Mouse (Mus musculus) testis, postnatal 14 days (tissue): Measurements from ENCODE around the gene Prune2.

ENCODE experiments used
- DNase-seq: peaks from one replicate; pipeline ENCODE4 v3.0.0; 2021; ENCODE audit warnings: low spot score

Prune2 gene

GRCm38 (mm10) chr19:17006220-17006907 lies 50.4 kb downstream of the Prune2 start:
- no peak for DNase-seq

DNA sequence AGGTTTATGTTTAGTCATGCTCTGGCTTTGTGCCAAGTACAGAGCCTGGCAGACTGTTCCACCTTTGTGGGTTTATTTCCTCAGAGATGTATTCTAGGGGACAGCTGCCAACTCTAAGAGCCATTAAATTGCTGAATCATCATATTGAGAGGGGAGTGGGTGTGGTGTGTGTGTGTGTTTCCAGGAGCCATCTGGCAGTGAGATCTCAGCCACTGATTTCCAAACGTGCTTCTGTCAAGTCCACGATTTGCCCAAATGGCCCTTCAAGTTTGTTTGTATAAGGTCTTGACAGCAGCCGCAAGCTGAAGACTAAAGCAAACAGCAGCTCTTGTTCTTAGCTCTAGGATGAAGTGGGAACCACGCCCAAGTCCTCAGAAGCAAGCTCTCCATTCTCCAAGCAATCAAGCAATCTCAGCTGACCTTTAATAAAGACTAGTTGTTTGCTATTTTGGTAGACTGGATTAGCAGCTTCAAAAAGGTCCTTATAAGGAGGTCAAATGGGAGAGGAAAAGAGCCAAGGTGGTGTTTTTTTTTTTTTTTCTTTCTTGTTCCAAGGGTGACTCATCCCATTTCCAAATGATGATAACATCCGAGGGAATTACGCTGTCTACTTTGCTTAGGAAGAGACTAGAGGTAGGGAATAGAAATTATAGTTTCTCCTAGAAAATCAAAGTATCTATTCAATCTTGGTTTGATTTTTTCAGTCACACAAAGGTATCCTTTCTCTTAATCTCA lies 55.5 kb downstream of the Prune2 start:
- DNase-seq, result no peak

GRCm38 (mm10) chr19:17013085-17013484 lies 57.2 kb downstream of the Prune2 start:
- no peak for DNase-seq

- no peak for DNase-seq
Observed at GRCm38 (mm10) chr19:17014337-17015124, 58.6 kb downstream of the Prune2 start.

DNA sequence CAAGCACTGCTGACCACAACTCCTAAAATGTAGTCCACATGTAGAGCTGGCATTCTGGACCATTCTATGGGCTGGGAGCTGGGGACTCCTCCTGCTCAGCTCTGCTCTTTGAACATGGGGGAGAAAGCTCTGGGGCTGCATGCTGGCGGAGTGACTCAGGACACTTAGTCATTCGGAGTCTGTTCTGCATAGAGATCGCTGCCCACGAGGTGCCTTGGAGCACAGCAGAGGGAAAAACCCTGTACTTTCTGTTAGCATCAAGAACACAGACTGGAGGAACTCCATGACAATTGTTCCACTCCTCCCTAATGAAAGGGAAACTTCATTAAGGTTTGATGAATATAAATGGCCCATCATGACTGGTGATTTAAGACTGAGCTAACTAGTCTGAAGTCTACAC lies 68.8 kb downstream of the Prune2 start:
- no peak for DNase-seq

GRCm38 (mm10) chr19:17030276-17030675 lies 74.4 kb downstream of the Prune2 start:
- peak; percentile 20 for DNase-seq

DNA sequence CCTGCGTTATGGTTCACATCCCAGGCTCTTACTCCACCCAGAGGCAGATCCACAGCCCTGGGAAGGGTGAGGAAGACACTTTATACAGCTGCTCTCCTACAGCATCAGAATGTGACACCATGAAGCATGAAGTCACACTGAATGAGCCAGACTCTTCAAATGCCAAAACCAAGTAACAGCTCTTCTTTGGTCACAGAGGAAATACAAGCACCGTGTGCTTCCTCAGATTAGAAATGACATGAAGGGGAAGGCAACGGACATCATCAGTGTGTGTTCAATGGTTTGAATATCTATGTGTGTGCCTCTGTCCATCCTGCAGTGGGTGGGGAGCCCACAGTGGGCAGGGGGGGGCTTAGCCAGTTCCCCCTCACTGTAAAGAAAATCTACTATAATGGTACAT lies 76.4 kb downstream of the Prune2 start:
- no peak for DNase-seq

- DNase-seq, result no peak
Observed at GRCm38 (mm10) chr19:17046961-17047360, 91.0 kb downstream of the Prune2 start.

DNA sequence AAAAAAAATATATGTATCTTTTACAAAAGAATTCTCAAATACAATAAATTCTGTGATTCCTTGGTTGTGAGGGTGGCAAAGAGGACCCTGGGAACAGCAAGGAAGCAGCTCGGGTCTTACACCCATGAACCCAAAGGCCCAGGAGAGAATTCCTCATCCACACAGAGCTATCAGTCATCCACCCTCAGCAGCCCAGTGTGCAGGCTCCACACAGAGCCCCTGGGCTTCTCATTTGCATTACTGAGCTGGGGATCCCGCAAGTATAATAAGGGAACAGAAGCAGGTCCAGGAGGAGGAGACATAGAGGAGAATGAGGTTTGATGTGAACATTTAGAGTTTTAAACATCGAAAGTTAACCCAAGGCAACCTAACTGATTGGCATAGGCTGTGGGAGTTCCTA lies 100.0 kb downstream of the Prune2 start:
- DNase-seq, result no peak

DNA sequence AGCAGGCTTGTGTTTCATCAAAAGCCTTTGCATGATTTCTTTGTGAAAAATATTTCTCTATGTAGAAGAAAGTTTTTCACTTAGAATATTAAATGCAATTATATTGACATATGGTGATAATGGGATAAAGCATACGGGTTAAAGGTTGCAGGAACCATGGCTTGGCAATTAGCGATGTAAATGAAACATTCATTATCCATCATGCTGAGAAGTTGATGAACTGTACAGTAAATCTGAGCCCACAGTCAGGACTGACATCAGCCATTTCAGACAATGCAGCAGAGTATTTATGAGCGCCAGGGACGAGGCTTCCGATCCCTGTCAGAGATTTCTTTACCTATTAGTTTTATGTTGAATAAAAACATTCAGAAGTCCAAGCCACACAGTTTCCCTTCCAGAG lies 104.2 kb downstream of the Prune2 start:
- no peak for DNase-seq

- DNase-seq, result no peak
Observed at GRCm38 (mm10) chr19:17064421-17064820, 108.5 kb downstream of the Prune2 start.

DNA sequence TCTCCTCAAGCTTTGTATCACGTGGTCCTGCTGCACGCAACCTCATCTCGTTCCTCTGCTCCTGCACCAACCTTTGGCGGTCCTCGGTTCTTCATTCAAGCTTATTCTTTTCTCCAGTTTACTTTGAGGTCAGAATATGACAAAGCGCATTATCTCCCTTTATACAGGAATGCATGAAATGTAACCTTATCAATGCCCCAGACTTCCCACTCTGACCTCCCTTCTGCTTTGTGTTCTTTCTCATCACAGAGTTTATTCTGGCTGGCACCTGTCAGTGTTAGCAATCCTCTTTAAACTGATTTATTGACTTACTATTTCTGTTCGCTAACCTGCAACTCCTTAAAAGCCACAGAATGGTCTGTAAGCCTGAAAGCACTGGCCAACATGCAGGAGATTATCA lies 113.1 kb downstream of the Prune2 start:
- DNase-seq, result no peak

GRCm38 (mm10) chr19:17071205-17071604 lies 115.3 kb downstream of the Prune2 start:
- DNase-seq, result no peak

DNA sequence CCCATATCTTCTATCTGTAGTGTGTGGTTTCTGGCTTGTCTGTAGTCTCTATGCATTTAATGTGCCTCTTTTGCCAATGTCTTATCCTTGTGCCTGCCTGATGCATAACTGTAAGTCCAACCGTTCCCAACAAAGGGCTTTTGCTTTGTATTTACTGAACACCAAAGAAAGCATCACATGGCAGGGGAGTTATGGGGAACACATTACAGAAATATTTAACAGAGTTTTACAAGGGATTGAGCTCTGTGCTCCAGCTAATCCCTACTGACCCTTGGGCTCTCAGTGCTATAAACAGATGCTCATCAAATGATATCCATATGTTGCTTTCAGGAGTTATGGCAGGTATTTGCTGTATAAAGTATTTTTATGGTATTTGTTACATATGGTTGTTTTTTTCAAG lies 116.3 kb downstream of the Prune2 start:
- DNase-seq, result no peak

DNA sequence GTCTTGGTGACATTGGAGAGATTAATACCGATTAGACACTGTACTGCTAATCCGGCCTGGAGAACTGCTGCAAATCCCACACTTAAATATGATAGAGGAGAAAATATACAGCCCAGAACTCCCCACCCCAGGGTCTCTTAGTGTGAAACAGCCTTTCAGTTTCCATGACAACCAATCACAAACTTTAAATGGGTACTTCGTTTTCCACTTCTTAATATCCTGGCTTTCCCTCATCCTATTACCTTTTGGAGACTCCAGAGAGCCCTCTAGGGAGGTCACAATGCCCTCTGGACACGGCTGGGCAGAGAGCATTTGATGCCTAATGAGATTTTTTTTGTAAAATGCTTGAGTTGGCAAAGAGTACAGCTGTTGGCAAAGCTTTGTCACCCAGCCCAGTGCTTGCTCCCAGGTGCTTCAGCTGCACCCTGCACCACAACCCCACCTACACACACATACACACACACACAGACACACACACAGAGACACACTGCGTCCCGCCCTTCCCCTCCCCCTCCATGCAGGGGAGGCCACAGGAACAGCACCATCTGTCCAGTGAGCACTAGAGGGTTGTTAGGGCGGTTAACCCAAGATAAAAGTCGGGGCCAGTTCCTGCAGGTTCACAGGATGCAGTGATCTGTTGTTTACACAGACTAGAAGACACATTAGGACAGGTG lies 122.9 kb downstream of the Prune2 start:
- DNase-seq, result no peak

- DNase-seq, result no peak
Observed at GRCm38 (mm10) chr19:17081382-17081781, 125.5 kb downstream of the Prune2 start.

- DNase-seq, result no peak
Observed at GRCm38 (mm10) chr19:17094067-17094466, 138.1 kb downstream of the Prune2 start.

- DNase-seq, result no peak
Observed at GRCm38 (mm10) chr19:17096338-17096737, 140.4 kb downstream of the Prune2 start.

DNA sequence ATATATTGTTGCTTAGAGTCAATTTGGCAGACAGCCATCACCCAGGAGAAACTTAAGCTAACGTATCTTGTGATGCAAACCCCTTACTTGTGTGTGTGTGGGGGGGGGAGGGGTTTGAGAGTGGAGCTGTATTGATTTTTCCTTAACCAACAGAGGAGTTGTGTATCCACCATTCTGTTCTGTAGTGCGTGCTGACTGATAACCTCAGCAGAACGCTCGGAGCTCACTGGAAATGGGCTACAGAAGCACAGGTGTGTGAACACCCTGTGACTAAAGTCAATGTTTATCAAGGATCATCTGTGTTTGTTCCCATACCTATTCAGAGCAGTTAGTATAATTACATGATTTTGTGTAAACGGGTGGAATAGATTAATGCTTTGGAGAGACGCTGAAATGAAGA lies 141.3 kb downstream of the Prune2 start:
- DNase-seq, result no peak

DNA sequence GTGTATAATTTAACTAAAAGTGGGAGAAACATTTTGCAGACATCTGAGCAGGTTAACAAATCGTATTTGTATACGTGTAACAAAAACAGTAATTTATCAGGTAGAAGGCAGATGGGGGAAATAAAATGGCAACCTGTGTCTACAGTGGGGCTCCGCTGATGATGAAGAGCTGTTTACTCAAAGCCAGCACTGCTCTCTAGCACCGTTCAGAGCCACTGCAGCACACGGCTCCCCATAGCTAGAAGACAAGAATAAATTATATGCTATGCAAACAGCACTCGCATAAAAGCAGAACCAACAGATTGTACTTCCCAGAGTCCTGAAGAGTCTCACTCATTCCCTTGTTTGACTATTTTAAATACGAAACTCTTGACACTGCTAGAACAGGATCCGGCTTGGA lies 152.9 kb downstream of the Prune2 start:
- DNase-seq, result no peak

DNA sequence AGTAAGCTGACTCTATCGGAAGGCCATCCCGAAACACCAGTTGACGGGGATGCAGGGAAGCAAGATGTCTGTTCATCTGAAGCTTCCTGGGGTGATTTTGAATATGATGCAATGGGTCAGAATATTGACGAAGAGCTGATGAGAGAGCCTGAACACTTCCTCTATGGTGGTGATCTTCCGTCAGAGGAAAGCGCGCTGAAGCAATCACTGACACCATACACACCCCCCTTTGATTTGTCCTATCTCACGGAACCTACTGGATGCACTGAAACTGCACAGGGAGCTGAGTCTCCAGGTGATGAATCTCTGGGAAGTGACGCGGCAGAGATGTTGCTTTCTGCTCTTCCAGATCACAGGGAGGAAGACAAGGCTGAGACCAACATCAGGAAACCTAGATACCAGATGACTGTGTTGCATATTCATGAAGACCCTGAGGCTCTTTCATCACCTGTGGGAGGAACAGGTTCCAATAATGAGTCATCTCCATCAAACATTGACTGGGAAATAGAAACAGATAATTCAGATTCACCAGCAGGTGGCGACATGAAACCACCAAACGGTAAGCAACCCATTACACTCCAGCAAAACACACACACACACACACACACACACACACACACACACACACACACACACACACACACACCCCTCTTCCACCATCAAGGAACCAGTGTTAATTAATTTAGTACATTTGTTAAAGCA lies 168.3 kb downstream of the Prune2 start:
- no peak for DNase-seq

DNA sequence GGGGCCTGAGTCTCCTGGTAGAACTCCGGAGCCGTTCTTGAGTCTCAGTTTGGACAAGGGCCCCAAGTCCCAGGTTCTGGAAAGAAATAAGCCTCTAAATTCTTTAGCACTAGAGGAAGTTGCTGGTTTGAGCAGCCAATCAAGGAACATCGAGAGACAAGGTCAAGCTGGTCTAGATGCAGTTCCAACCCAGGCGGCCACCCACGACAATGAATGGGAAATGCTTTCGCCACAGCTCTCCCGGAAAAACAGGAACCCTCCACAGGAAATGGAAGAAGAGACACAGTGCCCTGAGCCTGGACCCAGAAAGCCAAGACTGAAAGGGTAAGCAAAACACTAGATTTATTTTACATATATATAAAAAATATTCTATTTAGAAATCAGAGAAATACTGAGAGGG lies 169.5 kb downstream of the Prune2 start:
- DNase-seq, result no peak
